10 mouse cellular contexts compared by ENCODE assay signal in genomic region chr11:20247146-20247855, GRCm38 (mm10). TPM values are rescaled to one million over a fixed set of nuclear protein-coding genes. Genes with fewer than 3 reads are reported as not detected.
DNase-seq lines count a peak whose midpoint lies in the region; ATAC-seq and TF ChIP-seq lines count a peak whose summit lies in the region.
"Had no signal": no experiment of that assay in that cellular context is flagged by ENCODE, and none has a peak within 500 bp of the region (broad histone marks: within the 10 kb centered on the region; RNA-seq: fewer than 3 reads in every experiment).

No protein-coding gene starts in this region.

- WGBS in forebrain, embryonic 12.5 days, result 86% methylated on average over 8 of the region's 8 CpGs
- 88% methylated on average over 8 of the region's 8 CpGs for WGBS in forebrain, embryonic 11.5 days
- WGBS in kidney, postnatal 0 days, result 77% methylated on average over 8 of the region's 8 CpGs
- 82% methylated on average over 8 of the region's 8 CpGs for WGBS in embryonic facial prominence, embryonic 13.5 days
- 75% methylated on average over 8 of the region's 8 CpGs for WGBS in midbrain, embryonic 12.5 days

- peak overlapping the region; percentile 83 for H3K4me2 ChIP-seq in forebrain, embryonic 12.5 days
- no peak overlapping the region for H3K4me2 ChIP-seq in forebrain, embryonic 11.5 days (ENCODE audit: low read depth, low read length, severe bottlenecking)
- peak overlapping the region; percentile 81; the same call in 1 of the 2 replicates for H3K4me2 ChIP-seq in kidney, postnatal 0 days (ENCODE audit: low read length)
- H3K4me2 ChIP-seq in embryonic facial prominence, embryonic 13.5 days, result peak overlapping the region; percentile 77
- H3K4me2 ChIP-seq in midbrain, embryonic 12.5 days (replicated peaks), result peak overlapping the region; percentile 91

- no peak overlapping the region for H3K4me3 ChIP-seq in forebrain, embryonic 12.5 days (replicated peaks)
- H3K4me3 ChIP-seq in forebrain, embryonic 11.5 days (ENCODE audit: low read depth, low read length), result no peak overlapping the region
- H3K4me3 ChIP-seq in kidney, postnatal 0 days (replicated peaks; ENCODE audit: low read depth, low read length), result no peak overlapping the region
- H3K4me3 ChIP-seq in embryonic facial prominence, embryonic 13.5 days, result no peak overlapping the region
- no peak overlapping the region for H3K4me3 ChIP-seq in midbrain, embryonic 12.5 days

- no peaks in the 10 kb centered on the region for H3K9me3 ChIP-seq in forebrain, embryonic 12.5 days
- H3K9me3 ChIP-seq in forebrain, embryonic 11.5 days (ENCODE audit: control insufficient read depth, low read length), result no peaks in the 10 kb centered on the region
- H3K9me3 ChIP-seq in kidney, postnatal 0 days (replicated peaks; ENCODE audit: low read length), result no peaks in the 10 kb centered on the region
- no peaks in the 10 kb centered on the region for H3K9me3 ChIP-seq in embryonic facial prominence, embryonic 13.5 days
- no peaks in the 10 kb centered on the region for H3K9me3 ChIP-seq in midbrain, embryonic 12.5 days

- H3K27me3 ChIP-seq in forebrain, embryonic 12.5 days, result no peaks in the 10 kb centered on the region
- no peaks in the 10 kb centered on the region for H3K27me3 ChIP-seq in forebrain, embryonic 11.5 days (ENCODE audit: control insufficient read depth, insufficient read depth, low read length)
- H3K27me3 ChIP-seq in kidney, postnatal 0 days (ENCODE audit: insufficient read depth, low read length), result no peaks in the 10 kb centered on the region
- H3K27me3 ChIP-seq in embryonic facial prominence, embryonic 13.5 days, result no peaks in the 10 kb centered on the region
- H3K27me3 ChIP-seq in midbrain, embryonic 12.5 days, result no peaks in the 10 kb centered on the region

- H3K9ac ChIP-seq in forebrain, embryonic 12.5 days, result 0 out of 2 replicates have a peak overlapping the region, but pooled peaks have one; percentile 94
- H3K9ac ChIP-seq in forebrain, embryonic 11.5 days (ENCODE audit: low read length), result no peak overlapping the region; the same call in 1 of the 2 replicates
- no peak overlapping the region for H3K9ac ChIP-seq in kidney, postnatal 0 days (ENCODE audit: low read depth, low read length)
- no peak overlapping the region for H3K9ac ChIP-seq in embryonic facial prominence, embryonic 13.5 days
- H3K9ac ChIP-seq in midbrain, embryonic 12.5 days (replicated peaks), result peak overlapping the region; percentile 96; the same call in 1 of the 2 replicates

- ATAC-seq in forebrain, embryonic 12.5 days (ENCODE audit: low FRiP score), result no peak
- no peak for ATAC-seq in forebrain, embryonic 11.5 days (replicated peaks; ENCODE audit: low FRiP score)
- ATAC-seq in kidney, postnatal 0 days (replicated peaks; ENCODE audit: low FRiP score, low read depth), result no peak
- ATAC-seq in embryonic facial prominence, embryonic 13.5 days (ENCODE audit: insufficient number of reproducible peaks, insufficient read depth, low FRiP score, low TSS enrichment, low read depth), result no peak
- no peak for ATAC-seq in midbrain, embryonic 12.5 days (ENCODE audit: low FRiP score, low read depth)
- no peak for ATAC-seq in granulocyte monocyte progenitor cell, adult 5-6 weeks (replicated peaks; ENCODE audit: poor library complexity, severe bottlenecking)
- ATAC-seq: lung, postnatal 0 days had no signal

- DNase-seq in forebrain, embryonic 11.5 days (ENCODE audit: low spot score), result no peak
- DNase-seq in kidney, postnatal 0 days (ENCODE audit: low spot score), result no peak
- DNase-seq in kidney, adult 9 months, result no peak
- DNase-seq in left cerebral cortex, postnatal 14 days (ENCODE audit: low spot score in 2 of 2), result no peak
- DNase-seq: layer of hippocampus, adult 9-11 months had no signal

- TF ChIP-seq CTCF in kidney, postnatal 0 days (IDR thresholded peaks at IDR 0.05; ENCODE audit: low read depth), result no peak

- H3K36me3 ChIP-seq in forebrain, embryonic 12.5 days (replicated peaks), result peaks cover 7% of the 10 kb centered on the region; the same call in 1 of the 2 replicates
- no peaks in the 10 kb centered on the region for H3K36me3 ChIP-seq in forebrain, embryonic 11.5 days (ENCODE audit: control insufficient read depth, insufficient read depth, low read length)
- 0 out of 2 replicates have a peak, but pooled peaks cover 2% of the 10 kb centered on the region for H3K36me3 ChIP-seq in kidney, postnatal 0 days (ENCODE audit: insufficient read depth, low read length)
- H3K36me3 ChIP-seq in embryonic facial prominence, embryonic 13.5 days, result peaks cover 11% of the 10 kb centered on the region; the same call in 1 of the 2 replicates
- H3K36me3 ChIP-seq in midbrain, embryonic 12.5 days, result peaks cover 9% of the 10 kb centered on the region; the same call in 1 of the 2 replicates

- H3K27ac ChIP-seq in forebrain, embryonic 12.5 days, result no peak overlapping the region
- H3K27ac ChIP-seq in forebrain, embryonic 11.5 days (ENCODE audit: low read depth, low read length), result no peak overlapping the region
- no peak overlapping the region for H3K27ac ChIP-seq in kidney, postnatal 0 days
- no peak overlapping the region for H3K27ac ChIP-seq in embryonic facial prominence, embryonic 13.5 days
- no peak overlapping the region for H3K27ac ChIP-seq in midbrain, embryonic 12.5 days (replicated peaks)

- peaks cover 48% of the 10 kb centered on the region for H3K4me1 ChIP-seq in forebrain, embryonic 12.5 days
- H3K4me1 ChIP-seq in forebrain, embryonic 11.5 days (replicated peaks; ENCODE audit: control insufficient read depth, insufficient read depth, low read length), result peaks cover 14% of the 10 kb centered on the region
- H3K4me1 ChIP-seq in kidney, postnatal 0 days (replicated peaks; ENCODE audit: insufficient read depth, low read length), result peaks cover 25% of the 10 kb centered on the region
- peaks cover 60% of the 10 kb centered on the region for H3K4me1 ChIP-seq in embryonic facial prominence, embryonic 13.5 days
- H3K4me1 ChIP-seq in midbrain, embryonic 12.5 days, result peaks cover 36% of the 10 kb centered on the region

- intact Hi-C loops in left cerebral cortex, postnatal 14 days (cut with DNase I), result no loop called here

RNA-seq across cellular contexts. Expression of gene Cep68, which starts 1.9 kb away (rescaled TPM):
- 36.3 and 41.2 TPM in 2 replicates for polyA plus RNA-seq in forebrain, embryonic 12.5 days (2016; fragmentation: Nextera tagmentation; extraction: Ambion mirVana)
- polyA plus RNA-seq in forebrain, embryonic 11.5 days (2014; fragmentation: Nextera tagmentation; extraction: Ambion mirVana), result 41.0 and 41.1 TPM in 2 replicates
- polyA plus RNA-seq in kidney, postnatal 0 days (2015; fragmentation: Nextera tagmentation; extraction: Ambion mirVana), result 22.5 and 24.9 TPM in 2 replicates
- 39.0 and 39.1 TPM in 2 replicates for polyA plus RNA-seq in embryonic facial prominence, embryonic 13.5 days (2015; fragmentation: Nextera tagmentation; extraction: Ambion mirVana)
- polyA plus RNA-seq in midbrain, embryonic 12.5 days (2016; fragmentation: Nextera tagmentation; extraction: Ambion mirVana), result 35.9 and 37.3 TPM in 2 replicates
- 40.0 and 41.2 TPM in 2 replicates for total RNA-seq in granulocyte monocyte progenitor cell, adult 5-6 weeks (2014; fragmentation: Nextera tagmentation)
- 23.3 and 23.7 TPM in 2 replicates for total RNA-seq in granulocyte monocyte progenitor cell, adult 5-6 weeks (2017)
- 10 to 100 TPM; 31.3 to 31.7 TPM for total RNA-seq in left cerebral cortex, postnatal 14 days (2021)

RNA-seq across cellular contexts. Expression of gene Rab1a, which starts 46.1 kb away (rescaled TPM):
- polyA plus RNA-seq in forebrain, embryonic 12.5 days (2016; fragmentation: Nextera tagmentation; extraction: Ambion mirVana), result 270 and 283 TPM in 2 replicates
- polyA plus RNA-seq in forebrain, embryonic 11.5 days (2014; fragmentation: Nextera tagmentation; extraction: Ambion mirVana), result 227 and 242 TPM in 2 replicates
- polyA plus RNA-seq in kidney, postnatal 0 days (2015; fragmentation: Nextera tagmentation; extraction: Ambion mirVana), result 322 and 341 TPM in 2 replicates
- polyA plus RNA-seq in embryonic facial prominence, embryonic 13.5 days (2015; fragmentation: Nextera tagmentation; extraction: Ambion mirVana), result 251 and 290 TPM in 2 replicates
- 269 and 275 TPM in 2 replicates for polyA plus RNA-seq in midbrain, embryonic 12.5 days (2016; fragmentation: Nextera tagmentation; extraction: Ambion mirVana)
- total RNA-seq in granulocyte monocyte progenitor cell, adult 5-6 weeks (2014; fragmentation: Nextera tagmentation), result 104 and 142 TPM in 2 replicates
- 96.9 and 106 TPM in 2 replicates for total RNA-seq in granulocyte monocyte progenitor cell, adult 5-6 weeks (2017)
- total RNA-seq in left cerebral cortex, postnatal 14 days (2021), result 100 to 1,000 TPM; 204 to 206 TPM

Comparison
In these comparisons a context has a peak if more than half of its experiments do, and no peak if none do; other contexts are left out.
1. H3K9ac ChIP-seq: peak in forebrain, embryonic 12.5 days (single experiment) and midbrain, embryonic 12.5 days (single experiment); none in forebrain, embryonic 11.5 days (single experiment), kidney, postnatal 0 days (single experiment) and embryonic facial prominence, embryonic 13.5 days (single experiment).